Mouse (Mus musculus) G1E (cell line): ENCODE measurements around the gene Zc3h7b.

Experiments
- CTCF ChIP-seq: IDR thresholded peaks from 2 replicates; pipeline ENCODE4 v1.5.1; 2012; ENCODE audit warnings: low read depth, low read length, inconsistent platforms, mixed read lengths
- GATA1 ChIP-seq: IDR thresholded peaks from 2 replicates; pipeline ENCODE4 v1.6.1; 2012; ENCODE audit warnings: borderline replicate concordance, low read length, inconsistent platforms, mixed read lengths
- GATA2 ChIP-seq: IDR thresholded peaks from 2 replicates; pipeline ENCODE4 v1.6.1; 2012; ENCODE audit warnings: low read depth, low read length, inconsistent platforms, borderline replicate concordance
- POLR2AphosphoS5 ChIP-seq: IDR thresholded peaks from 2 replicates; pipeline ENCODE4 v1.6.1; 2012; ENCODE audit warnings: low read depth, low read length, inconsistent platforms; ENCODE audit not compliant: insufficient replicate concordance
- TAL1 ChIP-seq: conservative IDR thresholded peaks from 2 replicates; pipeline ENCODE4 v1.6.1; 2012; ENCODE audit warnings: low read depth, low read length, inconsistent platforms, mixed read lengths

- no peak for TF ChIP-seq GATA2
- TF ChIP-seq CTCF: no peak
- TF ChIP-seq POLR2AphosphoS5: no peak
- TF ChIP-seq GATA1: no peak
- no peak for TF ChIP-seq TAL1
Measured at GRCm38 (mm10) chr15:81739296-81739695, 5.6 kb upstream of the Zc3h7b start.
